Mouse (Mus musculus) E14TG2a.4 (cell line): ENCODE measurements around the gene Ephb2.

Experiments
- CTCF ChIP-seq: conservative IDR thresholded peaks from 2 replicates; pipeline ENCODE4 v1.5.1; 2014; ENCODE audit warnings: low read length
- NANOG ChIP-seq: IDR thresholded peaks from 2 replicates; pipeline ENCODE4 v1.6.1; 2014; ENCODE audit warnings: borderline replicate concordance, low read length, mixed read lengths
- POU5F1 ChIP-seq: IDR thresholded peaks from 2 replicates; pipeline ENCODE4 v1.6.1; 2014; ENCODE audit warnings: low read length, borderline replicate concordance

DNA sequence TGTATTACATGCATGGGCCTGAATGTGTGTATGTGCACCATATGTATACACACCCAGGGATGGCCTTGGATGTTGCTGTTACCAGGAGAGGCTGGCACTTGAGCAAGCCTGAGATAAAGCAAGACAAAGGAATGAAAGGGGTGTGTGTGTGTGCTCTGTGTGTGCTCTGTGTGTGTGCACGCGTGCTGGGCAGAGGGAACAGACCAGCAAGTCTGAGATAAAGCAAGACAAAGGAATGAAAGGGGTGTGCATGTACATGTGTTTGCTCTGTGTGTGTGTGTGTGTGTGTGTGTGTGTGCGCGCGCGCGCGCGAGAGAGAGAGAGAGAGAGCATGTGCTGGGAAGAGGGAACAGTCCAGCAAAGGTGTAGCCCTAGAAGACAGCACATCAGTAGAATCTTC lies 125.4 kb downstream of the Ephb2 start:
- TF ChIP-seq CTCF (no peak), POU5F1 (no peak), NANOG (no peak)
